Mouse (Mus musculus): ENCODE data around the gene Astn2.

DNA sequence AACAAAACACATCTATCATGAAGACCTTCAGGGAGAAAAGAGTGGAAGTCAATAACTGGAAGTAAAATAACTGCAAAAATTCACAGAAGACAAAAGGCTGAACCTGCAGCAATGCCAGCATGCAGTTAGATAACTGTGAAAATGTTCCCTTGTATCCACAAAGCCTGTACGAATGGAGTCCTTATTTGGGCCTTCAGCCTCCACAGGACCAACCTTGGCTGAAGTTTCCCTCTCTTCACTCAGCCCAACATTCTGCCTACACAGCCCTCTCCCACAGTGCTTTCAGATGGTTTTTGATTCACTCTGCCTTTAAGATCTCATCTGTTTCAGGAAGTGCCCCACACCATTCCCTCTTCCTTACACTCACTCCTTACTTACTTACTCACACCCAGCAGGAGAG, 376.5 kb downstream of the Astn2 start:
- no peak for TF ChIP-seq CTCF (IDR thresholded peaks at IDR 0.05; ENCODE audit: low read depth, low read length)
- TF ChIP-seq POLR2A (IDR thresholded peaks at IDR 0.05; ENCODE audit: borderline replicate concordance, low read depth, low read length): no peak
